Mouse (Mus musculus) E14TG2a.4 (cell line): ENCODE results near the gene Ptp4a2.
"Not testable (repeated sequence)": the region's sequence is repeated elsewhere in the genome, so short reads cannot be mapped to it uniquely, and the experiment has no call there.

Experiments used
- H3K27me3 ChIP-seq: 2 replicates; pipeline ENCODE4 v1.6.1; 2014; ENCODE audit warnings: low read length, control low read depth; ENCODE audit not compliant: insufficient read depth
- H3K36me3 ChIP-seq: 2 replicates; pipeline ENCODE4 v1.6.1; 2014; ENCODE audit warnings: low read length, control low read depth; ENCODE audit not compliant: insufficient read depth
- H3K4me1 ChIP-seq: replicated peaks from 2 replicates; pipeline ENCODE4 v1.6.1; 2014; ENCODE audit warnings: low read depth, low read length, control low read depth
- H3K4me3 ChIP-seq: replicated peaks from 2 replicates; pipeline ENCODE4 v1.5.1; 2014; ENCODE audit warnings: mild to moderate bottlenecking, low read length
- H3K9me3 ChIP-seq: 2 replicates; pipeline ENCODE4 v1.6.1; 2014; ENCODE audit warnings: low read length, control low read depth
- CTCF ChIP-seq: conservative IDR thresholded peaks from 2 replicates; pipeline ENCODE4 v1.5.1; 2014; ENCODE audit warnings: low read length
- NANOG ChIP-seq: IDR thresholded peaks from 2 replicates; pipeline ENCODE4 v1.6.1; 2014; ENCODE audit warnings: borderline replicate concordance, low read length, mixed read lengths
- POU5F1 ChIP-seq: IDR thresholded peaks from 2 replicates; pipeline ENCODE4 v1.6.1; 2014; ENCODE audit warnings: low read length, borderline replicate concordance

Gene Ptp4a2

GRCm38 (mm10) chr4:129894861-129895260 is 83.8 kb downstream of the Ptp4a2 start:
- Histone ChIP-seq H3K9me3 (no peaks in the 10 kb centered on the region), H3K27me3 (no peaks in the 10 kb centered on the region), H3K4me3 (no peak overlapping the region), H3K36me3 (no peaks in the 10 kb centered on the region), H3K4me1 (peaks cover 12% of the 10 kb centered on the region)
- TF ChIP-seq POU5F1, result no peak
- no peak for TF ChIP-seq NANOG
- TF ChIP-seq CTCF, result no peak

- H3K4me3 ChIP-seq, H3K4me1 ChIP-seq, H3K9me3 ChIP-seq, H3K36me3 ChIP-seq, H3K27me3 ChIP-seq: not testable (repeated sequence)
Measured at GRCm38 (mm10) chr4:129898815-129899214, 87.8 kb downstream of the Ptp4a2 start.
